Mouse (Mus musculus): ENCODE data around the gene Cdr2l.

Gene Cdr2l

DNA sequence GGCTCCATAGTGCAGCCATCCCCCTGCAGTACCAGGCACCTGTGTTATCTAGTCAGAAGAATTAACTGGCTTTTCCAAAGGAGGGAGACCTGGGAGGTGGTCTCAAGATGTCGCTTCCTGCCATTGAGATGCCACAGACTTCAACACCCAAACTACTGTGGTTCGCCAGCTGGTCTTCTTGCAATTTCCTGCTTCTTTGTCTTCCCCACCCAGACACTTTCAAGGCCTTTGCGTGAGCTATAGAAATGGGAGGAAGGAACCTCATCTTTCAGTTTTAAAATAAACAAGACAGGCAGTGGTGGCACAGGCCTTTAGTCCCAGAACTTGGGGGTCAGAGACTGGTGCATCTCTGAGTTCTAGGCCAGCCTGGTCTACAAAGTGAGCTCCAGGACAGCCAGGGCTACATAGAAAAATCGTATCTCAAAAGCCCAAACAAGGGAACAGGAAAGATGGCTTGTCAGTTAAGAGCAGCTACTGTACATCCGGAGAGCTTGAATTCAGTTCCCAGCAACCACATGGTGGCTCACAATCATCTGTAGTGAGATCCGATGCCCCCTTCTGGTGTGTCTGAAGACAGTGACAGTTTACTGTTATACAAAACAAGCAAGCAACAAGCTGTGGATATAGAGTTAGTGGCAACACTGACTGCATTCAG is 26.7 kb downstream of the Cdr2l start:
- no peak for DNase-seq

DNA sequence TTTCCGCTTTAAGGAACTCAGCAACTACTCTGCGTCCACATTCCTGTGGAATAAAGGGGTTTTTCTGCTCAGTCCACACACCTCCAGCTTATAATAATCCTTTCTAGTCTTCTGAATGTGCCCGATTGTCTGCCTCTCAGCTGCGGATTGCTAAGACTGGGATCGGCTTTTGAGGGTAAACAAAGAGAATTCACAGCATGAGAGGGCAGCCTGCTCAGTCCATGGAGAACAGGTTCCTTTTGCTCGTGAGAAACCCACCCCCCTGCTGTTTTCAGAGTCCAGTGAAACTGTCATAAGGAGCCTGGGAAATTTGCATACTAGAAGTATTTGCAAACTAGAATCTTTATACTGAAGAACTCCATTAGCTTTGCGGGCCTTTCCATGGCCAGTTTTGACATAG is 27.8 kb downstream of the Cdr2l start:
- no peak for DNase-seq

DNA sequence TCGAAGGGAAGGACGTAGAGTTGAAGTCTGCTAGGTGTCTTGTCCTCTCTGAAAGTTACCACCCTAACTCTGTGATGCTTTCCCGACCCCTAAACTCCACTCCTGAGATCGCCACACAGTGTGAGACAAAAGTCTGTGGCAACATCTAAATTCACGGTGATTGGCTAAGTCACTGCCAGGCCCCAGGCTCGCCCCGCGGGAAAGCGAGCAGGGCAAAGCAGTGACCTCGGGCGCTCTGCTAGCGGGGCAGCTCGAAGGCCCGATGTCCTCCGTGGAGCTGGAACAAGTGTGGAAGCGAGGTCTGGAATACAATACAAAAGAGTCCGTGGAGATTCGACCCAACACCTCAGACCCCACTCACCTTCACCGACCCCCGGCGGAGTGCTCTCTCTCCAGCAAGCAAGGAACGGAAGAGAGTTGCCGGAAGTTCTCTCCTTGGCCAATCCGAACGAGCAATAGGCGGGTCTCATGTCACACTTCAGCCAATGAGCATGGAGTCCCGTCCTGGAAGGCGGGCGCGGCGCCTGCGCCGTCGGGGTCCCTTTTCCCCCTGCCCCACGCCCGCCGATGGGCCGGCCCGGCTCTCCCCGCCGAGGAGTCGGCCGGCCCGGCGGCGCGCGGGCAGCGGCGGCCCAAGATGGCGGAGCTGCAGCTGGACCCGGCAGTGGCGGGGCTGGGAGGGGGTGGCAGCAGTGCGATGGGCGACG is 38.0 kb downstream of the Cdr2l start, which contains the start of the genes Atp5h and Kctd2:
Atp5h (minus strand) TSS at position 432 of the 707 bp plus-strand sequence.
Kctd2 (plus strand) TSS at position 598 of the 707 bp plus-strand sequence.
- peak; percentile 96 to 97 for DNase-seq

DNA sequence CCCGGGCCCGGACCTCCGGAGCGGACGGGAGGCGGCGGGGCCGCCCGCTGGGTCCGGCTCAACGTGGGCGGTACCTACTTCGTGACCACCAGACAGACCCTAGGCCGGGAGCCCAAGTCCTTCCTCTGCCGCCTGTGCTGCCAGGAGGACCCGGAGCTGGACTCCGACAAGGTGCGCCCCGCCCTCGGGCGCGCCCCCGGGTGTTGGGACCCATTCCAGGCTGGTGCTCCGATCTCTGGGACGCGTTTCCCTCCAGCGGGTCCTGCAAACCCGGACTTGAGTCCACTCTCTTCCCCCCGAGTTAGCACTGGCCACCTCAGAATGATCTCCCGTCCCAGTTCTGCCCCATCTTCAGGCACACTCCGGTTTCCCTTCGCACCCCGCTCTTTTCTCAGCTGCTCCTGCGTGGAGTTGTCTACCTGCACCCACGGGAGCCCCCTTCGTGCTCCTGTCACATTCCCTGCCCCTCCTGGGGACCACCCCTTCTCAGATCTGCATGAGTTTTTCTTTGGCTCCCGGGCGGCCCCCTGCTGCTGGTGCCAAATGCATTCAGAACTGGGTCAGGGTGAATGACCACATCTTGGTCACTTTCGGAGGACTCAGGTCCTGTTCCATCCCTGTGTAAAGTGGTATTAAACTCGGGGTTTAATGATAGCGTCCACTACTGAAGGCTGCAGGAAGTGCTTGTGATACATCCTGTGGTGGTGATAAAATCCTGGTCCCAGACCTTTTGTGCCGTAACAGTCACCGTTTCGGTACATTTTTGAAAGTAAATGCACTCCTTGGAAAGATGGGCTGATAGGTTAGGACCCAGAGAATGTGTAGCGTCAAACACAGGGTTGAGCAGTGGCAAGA is 38.8 kb downstream of the Cdr2l start:
- DNase-seq: peak; percentile 72 to 75

- no peak for DNase-seq
Measured at GRCm38 (mm10) chr11:115421328-115421727, 39.6 kb downstream of the Cdr2l start.

- no peak for DNase-seq
Measured at GRCm38 (mm10) chr11:115421972-115422371, 40.3 kb downstream of the Cdr2l start.

- DNase-seq: no peak
Measured at GRCm38 (mm10) chr11:115423091-115423490, 41.4 kb downstream of the Cdr2l start.

DNA sequence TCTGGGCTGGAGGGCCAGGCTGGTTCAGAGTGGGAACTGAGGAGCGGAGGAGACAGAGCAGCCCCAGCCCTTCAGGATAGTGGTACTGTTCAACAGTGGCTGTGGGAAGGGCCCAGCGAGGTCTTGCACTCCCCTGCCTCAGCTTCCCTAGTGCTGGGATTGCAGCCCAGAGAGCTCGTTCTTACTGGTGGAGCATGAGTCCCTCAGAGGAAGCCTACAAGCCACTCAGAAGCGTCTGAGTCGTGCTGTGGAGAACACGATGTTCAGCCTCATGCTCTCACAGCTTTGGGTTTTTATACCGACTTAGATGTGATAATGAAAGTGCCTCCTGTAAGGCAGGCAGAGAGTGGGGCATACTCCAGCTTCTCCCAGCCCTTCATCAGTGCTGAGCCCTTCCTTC is 43.0 kb downstream of the Cdr2l start:
- DNase-seq: no peak

GRCm38 (mm10) chr11:115425671-115426070 is 44.0 kb downstream of the Cdr2l start:
- DNase-seq: no peak

DNA sequence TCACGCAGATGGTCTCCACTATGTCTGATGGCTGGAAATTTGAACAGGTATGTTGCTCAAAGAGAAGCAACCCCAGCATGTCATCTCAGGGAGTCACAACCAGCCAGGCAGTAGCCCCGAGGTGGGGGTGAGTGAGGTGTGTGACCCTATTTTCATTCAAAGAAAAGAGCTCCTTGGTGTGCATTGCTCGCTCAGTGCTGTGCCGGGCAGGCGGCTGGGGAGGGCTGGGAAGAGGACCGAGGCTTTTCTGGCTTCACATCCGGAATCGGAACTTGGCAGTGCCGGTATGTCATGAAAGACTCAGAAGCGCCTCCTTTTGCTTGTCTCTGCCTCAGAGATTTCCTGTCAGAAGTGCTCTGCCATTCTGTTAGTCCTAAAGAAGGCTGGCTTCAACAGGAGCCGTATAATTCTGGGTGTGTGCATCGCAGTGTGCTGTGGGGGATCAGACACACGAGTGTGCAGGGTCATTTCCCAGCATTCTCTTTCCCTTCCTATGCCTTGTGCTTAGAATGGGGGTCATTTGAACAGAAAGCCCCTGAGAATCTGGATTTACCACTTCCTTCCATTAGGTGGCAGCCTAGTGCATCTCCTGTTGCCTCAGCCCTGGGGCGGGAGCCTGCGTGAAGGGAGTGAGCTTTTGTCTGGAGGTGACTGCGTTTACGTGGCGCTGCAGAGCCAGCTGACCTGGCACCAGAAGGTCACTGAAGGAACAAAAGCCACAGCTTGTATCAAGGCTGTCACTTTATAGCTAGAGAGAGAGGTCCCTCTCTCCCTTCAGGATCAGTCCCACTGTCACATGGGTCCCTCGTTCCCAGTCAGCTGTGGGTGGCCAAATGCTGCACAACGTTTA is 46.0 kb downstream of the Cdr2l start:
- DNase-seq: peak; percentile 68 to 81

GRCm38 (mm10) chr11:115429307-115429706 is 47.6 kb downstream of the Cdr2l start:
- DNase-seq: no peak

DNA sequence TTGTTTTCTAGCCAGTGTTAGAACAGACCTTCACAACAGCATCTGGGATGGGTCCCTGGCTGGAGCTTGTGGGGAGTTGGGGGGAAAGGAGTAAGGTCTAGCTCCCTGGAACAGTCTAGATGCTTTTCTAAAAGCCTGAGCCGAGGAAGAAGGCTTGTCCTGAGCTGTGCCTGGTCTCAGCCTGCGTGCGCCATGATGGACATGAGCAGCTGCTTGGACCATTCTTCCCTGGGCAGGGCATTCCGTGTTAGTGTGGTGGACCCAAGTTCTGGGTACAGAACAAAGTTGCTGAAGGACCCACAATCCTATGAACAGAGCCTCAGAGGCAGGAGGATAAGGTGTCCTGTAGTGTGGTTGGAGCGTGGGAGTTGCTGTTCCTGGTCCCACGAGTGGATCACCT is 48.8 kb downstream of the Cdr2l start:
- no peak for DNase-seq

- DNase-seq: no peak
Measured at GRCm38 (mm10) chr11:115432814-115433213, 51.1 kb downstream of the Cdr2l start.

DNA sequence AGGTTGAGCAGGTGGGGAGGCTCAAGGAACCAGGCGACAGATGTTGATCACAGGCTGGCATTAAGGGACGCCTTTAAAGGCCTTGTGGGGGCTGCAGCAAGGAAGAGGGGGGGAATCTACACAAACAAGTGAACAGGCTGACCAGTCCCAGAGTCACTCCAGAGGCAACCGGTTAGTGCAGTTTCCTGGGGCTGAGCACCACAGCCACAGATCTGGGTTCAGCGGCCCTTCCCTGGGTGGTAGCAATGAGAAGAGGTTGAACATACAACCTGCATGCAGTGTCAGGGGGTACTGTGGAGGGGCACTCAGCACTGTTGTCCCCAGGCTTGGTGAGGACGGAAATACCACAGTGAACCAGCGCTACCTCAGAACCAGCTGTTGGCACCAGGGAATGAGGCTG is 51.6 kb downstream of the Cdr2l start:
- DNase-seq: no peak

DNA sequence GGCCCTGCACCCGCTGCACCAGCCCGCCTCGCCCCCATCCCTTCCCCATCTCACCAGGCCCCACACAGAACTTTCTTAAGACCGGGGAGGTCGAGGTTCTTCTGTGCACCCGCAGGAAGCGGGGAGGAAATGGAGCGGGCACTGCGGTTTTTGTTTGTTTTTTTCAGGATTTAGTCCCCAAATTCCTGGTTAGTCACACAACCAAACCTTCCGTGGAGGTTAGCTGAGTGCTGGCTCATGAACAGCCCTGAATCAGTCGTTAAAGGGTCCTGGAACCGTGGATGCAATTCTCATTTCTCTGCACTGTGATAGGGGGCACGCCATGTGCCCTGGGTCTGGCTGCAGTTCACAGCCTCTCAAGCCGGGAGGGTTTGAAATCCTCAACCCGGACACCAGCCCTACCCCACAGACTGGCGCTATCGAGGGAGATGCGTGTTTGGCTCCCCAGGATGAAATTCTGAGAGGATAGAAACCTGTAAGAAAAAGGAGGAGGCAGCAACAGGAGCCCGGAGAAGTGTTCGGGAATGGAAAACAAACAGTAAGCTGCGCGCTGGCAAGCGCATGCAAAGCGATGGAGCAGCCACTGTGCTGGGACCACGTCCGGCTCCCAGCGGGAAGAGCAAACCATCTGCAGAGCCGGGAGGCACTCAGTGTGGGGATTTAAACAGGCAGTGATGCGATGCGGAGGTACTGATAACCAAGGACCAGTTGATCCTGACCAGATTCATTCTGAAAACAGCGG is 54.1 kb downstream of the Cdr2l start:
- no peak for DNase-seq

GRCm38 (mm10) chr11:115437571-115438122 is 55.9 kb downstream of the Cdr2l start:
- DNase-seq: no peak

DNA sequence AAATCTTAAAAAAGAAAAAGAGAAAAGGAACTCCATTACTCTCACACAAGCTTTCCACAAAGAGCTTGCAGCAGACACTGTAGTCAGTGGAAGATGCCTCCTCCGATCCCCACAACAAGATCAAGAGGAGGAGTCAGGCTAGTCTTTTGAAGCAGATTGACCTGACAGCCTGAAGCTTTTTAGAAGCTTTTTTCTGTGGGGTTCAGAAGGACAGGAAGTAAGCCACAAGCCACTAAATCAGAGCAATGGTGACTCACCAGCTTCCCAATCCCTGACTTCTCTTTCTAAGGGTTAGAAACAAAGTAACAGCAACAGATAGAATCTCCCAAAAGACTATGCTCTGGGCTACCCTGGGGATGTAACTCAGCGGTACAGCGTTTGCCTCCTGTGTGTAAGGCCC is 57.6 kb downstream of the Cdr2l start:
- DNase-seq: no peak

- no peak for DNase-seq
Measured at GRCm38 (mm10) chr11:115439906-115440595, 58.3 kb downstream of the Cdr2l start, which contains the start of gene Trim80. Trim80 (plus strand) TSS chr11:115440545.

GRCm38 (mm10) chr11:115441417-115441816 is 59.7 kb downstream of the Cdr2l start:
- no peak for DNase-seq
